Mouse (Mus musculus): ENCODE data around the gene Art1.

DNA sequence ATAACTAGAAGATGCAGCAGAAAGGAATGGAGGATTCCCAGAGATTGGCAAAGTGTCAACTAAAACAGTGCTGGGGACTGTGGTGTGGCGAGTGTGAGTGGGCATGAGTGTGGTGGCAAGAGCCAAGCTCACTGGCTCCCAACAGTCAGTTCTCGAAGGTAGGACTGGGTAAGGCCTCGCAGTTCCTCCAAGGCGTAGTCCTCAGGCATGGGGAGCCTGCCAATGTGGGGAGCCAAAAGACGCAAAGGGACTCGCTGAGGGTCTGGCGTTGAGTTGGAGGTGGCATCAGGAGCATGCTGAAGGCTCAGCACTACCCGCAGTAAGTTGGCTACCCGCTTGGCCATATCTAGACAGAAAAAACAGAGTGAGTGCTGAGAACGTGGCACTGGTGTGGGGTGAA, 18.8 kb downstream of the Art1 start:
- TF ChIP-seq POLR2A (IDR thresholded peaks at IDR 0.05; ENCODE audit: low read depth, low read length) (no peak), CTCF (IDR thresholded peaks at IDR 0.05; ENCODE audit: borderline replicate concordance, insufficient read depth, low read length) (no peak)

All from embryonic fibroblast, embryonic 13.5 days (primary cell).